Mouse (Mus musculus) CD4-positive naive resting alpha-beta T cell, adult 76 days (primary cell): Measurements from ENCODE around the gene Rfc3. TPM values are rescaled to one million over a fixed set of nuclear protein-coding genes. Genes with fewer than 3 reads are reported as not detected.

Experiments
- total RNA-seq: library from RNA; stranded (reverse); gene quantifications from one replicate; pipeline ENCODE4 v1.2.4, GENCODE M21; 2023

The Rfc3 gene
- 18.5 TPM for total RNA-seq

GRCm38 (mm10) chr5:151650700-151651410 is at the start of gene Rfc3:
Rfc3 (minus strand) TSS chr5:151651242.

GRCm38 (mm10) chr5:151605921-151606320 is 45.1 kb downstream of the Rfc3 start, which contains the start of gene Vmn2r18:
Vmn2r18 (minus strand) TSS chr5:151606021.

Other genes with a start within 250 kb of the Rfc3 start
- gene Gm42906, start 223.1 kb downstream of the Rfc3 start, total RNA-seq, result not detected
- not detected for gene Vmn2r18, start 45.2 kb downstream of the Rfc3 start, total RNA-seq